Mouse (Mus musculus) heart, embryonic 14.5 days (tissue): ENCODE measurements around the gene Npat. TPM values are rescaled to one million over a fixed set of nuclear protein-coding genes. Genes with fewer than 3 reads are reported as not detected.

Source experiments
- ATAC-seq: fragments of 200-750 bp; cut with Nextera tagmentation; 2 replicates; pipeline ENCODE4 v1.8.0; 2017; ENCODE audit warnings: low read depth, moderate TSS enrichment; ENCODE audit not compliant: insufficient number of reproducible peaks, insufficient read depth, low FRiP score
- H3K27ac ChIP-seq, 2 experiments: fragments of 200-500 bp in 1 of 2; fragments of 300-500 bp in 1 of 2; sonication (generic) in 1 of 2; replicated peaks in 1 of 2; 2 replicates each; pipeline ENCODE4 v1.5.1; 2012 to 2014; ENCODE audit warnings: low read depth in 2 of 2, low read length in 2 of 2, control low read depth in 1 of 2, mild to moderate bottlenecking in 1 of 2, mixed read lengths in 1 of 2; ENCODE audit not compliant: control insufficient read depth in 1 of 2, insufficient read depth in 1 of 2
- H3K27me3 ChIP-seq: fragments of 300-500 bp; sonication (generic); 2 replicates; pipeline ENCODE4 v1.6.1; 2014; ENCODE audit warnings: mild to moderate bottlenecking, low read length, control low read depth; ENCODE audit not compliant: control insufficient read depth, insufficient read depth
- H3K36me3 ChIP-seq: fragments of 300-500 bp; sonication (generic); 2 replicates; pipeline ENCODE4 v1.6.1; 2014; ENCODE audit warnings: mild to moderate bottlenecking, control low read depth, low read length, mixed read lengths; ENCODE audit not compliant: control insufficient read depth, insufficient read depth
- H3K4me1 ChIP-seq, 2 experiments: fragments of 200-500 bp in 1 of 2; fragments of 300-500 bp in 1 of 2; sonication (generic) in 1 of 2; 2 replicates each; pipeline ENCODE4 v1.6.1; 2012 to 2014; ENCODE audit warnings: low read length in 2 of 2, control low read depth in 1 of 2, mixed read lengths in 1 of 2; ENCODE audit not compliant: control insufficient read depth in 2 of 2, insufficient read depth in 2 of 2
- H3K4me2 ChIP-seq: fragments of 300-500 bp; sonication (generic); 2 replicates; pipeline ENCODE4 v1.6.1; 2014; ENCODE audit warnings: mild to moderate bottlenecking, low read length
- H3K4me3 ChIP-seq, 2 experiments: fragments of 200-500 bp in 1 of 2; fragments of 300-500 bp in 1 of 2; sonication (generic) in 1 of 2; 2 replicates each; pipeline ENCODE4 v1.5.1; 2012 to 2014; ENCODE audit warnings: low read length in 2 of 2, mild to moderate bottlenecking in 2 of 2, control low read depth in 1 of 2, low read depth in 1 of 2, moderate library complexity in 1 of 2; ENCODE audit not compliant: control insufficient read depth in 1 of 2, insufficient read depth in 1 of 2
- H3K9ac ChIP-seq: fragments of 300-500 bp; sonication (generic); 2 replicates; pipeline ENCODE4 v1.6.1; 2014; ENCODE audit warnings: mild to moderate bottlenecking, low read length
- H3K9me3 ChIP-seq: fragments of 300-500 bp; sonication (generic); 2 replicates; pipeline ENCODE4 v1.6.1; 2016; ENCODE audit warnings: low read length, control low read depth; ENCODE audit not compliant: control insufficient read depth
- WGBS: fragments of 180-500 bp; shearing (Covaris S2); extraction: QIAGEN DNeasy Blood & Tissue Kit; methylation state at CpG from one replicate; pipeline ENCODE4 v1.1.7; 2014; 5-methylcytosine and 5-hydroxymethylcytosine counted together
- polyA plus RNA-seq: library from polyadenylated mRNA; unstranded; fragments of >200 nt; fragmentation: Nextera tagmentation; extraction: Ambion mirVana; gene quantifications from 2 replicates; pipeline ENCODE4 v1.2.1, GENCODE M21; 2014

Npat gene
- polyA plus RNA-seq, 1 experiment from 2014 or later = 14.1 TPM

- Histone ChIP-seq H3K4me2 (no peak overlapping the region), H3K4me3 (no peak overlapping the region), H3K36me3 (0 out of 2 replicates have a peak, but pooled peaks cover 5% of the 10 kb centered on the region), H3K27ac (peak overlapping the region in 1 of 2 experiments; percentile 19; a peak in 2 of 4 replicates), H3K4me1 (peaks cover 0 to 28% of the 10 kb centered on the region in 2 experiments; a peak in 3 of 4 replicates), H3K9ac (no peak overlapping the region), H3K9me3 (no peaks in the 10 kb centered on the region), H3K27me3 (no peaks in the 10 kb centered on the region)
- ATAC-seq = no peak
- WGBS = 77% methylated on average over 1 of the region's 1 CpGs
Observed at GRCm38 (mm10) chr9:53603384-53603783, 66.5 kb downstream of the Npat start.

- Histone ChIP-seq H3K9ac (no peak overlapping the region), H3K27me3 (no peaks in the 10 kb centered on the region), H3K4me3 (no peak overlapping the region), H3K27ac (peak overlapping the region in 1 of 2 experiments; percentile 19; a peak in 2 of 4 replicates), H3K36me3 (0 out of 2 replicates have a peak, but pooled peaks cover 3% of the 10 kb centered on the region), H3K4me2 (no peak overlapping the region), H3K4me1 (peaks cover 0 to 31% of the 10 kb centered on the region in 2 experiments; a peak in 3 of 4 replicates), H3K9me3 (no peaks in the 10 kb centered on the region)
- no peak for ATAC-seq
- WGBS = 59% methylated on average over 3 of the region's 3 CpGs
Observed at GRCm38 (mm10) chr9:53603849-53604248, 67.0 kb downstream of the Npat start.

GRCm38 (mm10) chr9:53604954-53605353 lies 68.1 kb downstream of the Npat start:
- Histone ChIP-seq H3K4me3 (no peak overlapping the region), H3K4me1 (peaks cover 4 to 36% of the 10 kb centered on the region in 2 experiments), H3K27me3 (no peaks in the 10 kb centered on the region), H3K27ac (no peak overlapping the region), H3K9me3 (no peaks in the 10 kb centered on the region), H3K4me2 (no peak overlapping the region), H3K36me3 (0 out of 2 replicates have a peak, but pooled peaks cover 3% of the 10 kb centered on the region), H3K9ac (no peak overlapping the region)
- 84% methylated on average over 5 of the region's 5 CpGs for WGBS
- ATAC-seq = no peak

- no peaks in the 10 kb centered on the region for H3K27me3 ChIP-seq
- ATAC-seq = no peak
Observed at GRCm38 (mm10) chr9:53607192-53607591, 70.3 kb downstream of the Npat start.

DNA sequence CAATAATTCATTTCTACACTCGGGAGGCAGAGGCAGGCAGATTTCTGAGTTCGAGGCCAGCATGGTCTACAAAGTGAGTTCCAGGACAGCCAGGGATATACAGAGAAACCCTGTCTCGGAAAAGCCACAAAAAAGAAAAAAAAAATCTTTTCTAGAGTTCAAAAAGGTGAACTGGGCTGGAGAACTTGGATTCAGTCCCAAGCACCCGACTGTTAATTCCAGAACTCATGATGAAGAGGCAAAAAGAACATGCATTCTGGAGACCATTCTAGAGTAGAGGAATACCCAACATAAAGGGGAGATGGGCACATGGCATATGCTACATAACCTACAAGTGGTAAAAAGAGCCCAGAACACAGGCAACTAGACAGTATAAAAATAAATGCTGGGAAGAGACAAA lies 71.0 kb downstream of the Npat start:
- Histone ChIP-seq H3K9ac (no peak overlapping the region), H3K4me1 (peaks cover 4 to 29% of the 10 kb centered on the region in 2 experiments), H3K36me3 (no peaks in the 10 kb centered on the region), H3K4me3 (no peak overlapping the region), H3K4me2 (no peak overlapping the region), H3K27ac (no peak overlapping the region), H3K9me3 (no peaks in the 10 kb centered on the region), H3K27me3 (no peaks in the 10 kb centered on the region)
- no peak for ATAC-seq
- 97% methylated on average over 4 of the region's 4 CpGs for WGBS

More at GRCm38 (mm10) chr9:53607192-53607591, 70.3 kb downstream of the Npat start:
- Histone ChIP-seq H3K9me3 (no peaks in the 10 kb centered on the region), H3K4me2 (no peak overlapping the region), H3K27ac (no peak overlapping the region), H3K4me1 (peaks cover 4 to 30% of the 10 kb centered on the region in 2 experiments), H3K4me3 (no peak overlapping the region), H3K9ac (no peak overlapping the region), H3K36me3 (0 out of 2 replicates have a peak, but pooled peaks cover 1% of the 10 kb centered on the region)
- WGBS = 88% methylated on average over 3 of the region's 3 CpGs

DNA sequence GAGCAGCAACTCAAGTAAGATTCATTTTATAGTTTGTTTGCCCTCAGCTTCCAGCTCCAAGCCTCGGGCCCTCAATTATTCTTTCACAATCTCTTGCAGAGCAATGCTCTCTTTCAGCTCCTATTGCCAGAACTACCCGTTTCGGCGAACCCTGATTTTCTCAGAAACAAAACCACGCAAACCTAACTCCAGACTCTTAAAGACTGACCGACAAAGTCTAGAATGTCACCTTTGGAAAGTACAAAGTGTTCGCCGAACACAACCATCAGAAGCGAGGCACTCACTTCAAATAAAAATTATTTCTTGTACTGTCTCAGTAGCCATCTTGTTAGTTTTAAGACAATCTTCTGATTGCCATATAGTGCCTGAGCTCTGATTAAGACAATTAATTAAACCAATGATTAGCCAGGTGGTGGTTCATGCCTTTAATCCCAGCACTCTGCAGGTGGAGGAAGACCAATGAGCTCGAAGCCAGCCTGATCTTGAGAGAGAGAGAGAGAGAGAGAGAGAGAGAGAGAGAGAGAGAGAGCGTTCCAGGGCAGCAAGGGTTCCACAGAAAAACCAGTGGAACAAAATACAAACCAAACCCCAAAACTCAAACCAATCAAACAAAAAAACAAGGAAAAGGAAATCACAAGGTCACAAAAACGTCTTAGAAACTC lies 72.6 kb downstream of the Npat start:
- Histone ChIP-seq H3K4me1 (peaks cover 4 to 16% of the 10 kb centered on the region in 2 experiments; a peak in 3 of 4 replicates), H3K4me3 (peak overlapping the region; percentile 69 to 88), H3K36me3 (0 out of 2 replicates have a peak, but pooled peaks cover 3% of the 10 kb centered on the region), H3K4me2 (peak overlapping the region; percentile 73), H3K27me3 (no peaks in the 10 kb centered on the region), H3K9ac (peak overlapping the region; percentile 88), H3K9me3 (no peaks in the 10 kb centered on the region), H3K27ac (peak overlapping the region; percentile 76 to 85)
- WGBS = 67% methylated on average over 12 of the region's 12 CpGs
- ATAC-seq = no peak

DNA sequence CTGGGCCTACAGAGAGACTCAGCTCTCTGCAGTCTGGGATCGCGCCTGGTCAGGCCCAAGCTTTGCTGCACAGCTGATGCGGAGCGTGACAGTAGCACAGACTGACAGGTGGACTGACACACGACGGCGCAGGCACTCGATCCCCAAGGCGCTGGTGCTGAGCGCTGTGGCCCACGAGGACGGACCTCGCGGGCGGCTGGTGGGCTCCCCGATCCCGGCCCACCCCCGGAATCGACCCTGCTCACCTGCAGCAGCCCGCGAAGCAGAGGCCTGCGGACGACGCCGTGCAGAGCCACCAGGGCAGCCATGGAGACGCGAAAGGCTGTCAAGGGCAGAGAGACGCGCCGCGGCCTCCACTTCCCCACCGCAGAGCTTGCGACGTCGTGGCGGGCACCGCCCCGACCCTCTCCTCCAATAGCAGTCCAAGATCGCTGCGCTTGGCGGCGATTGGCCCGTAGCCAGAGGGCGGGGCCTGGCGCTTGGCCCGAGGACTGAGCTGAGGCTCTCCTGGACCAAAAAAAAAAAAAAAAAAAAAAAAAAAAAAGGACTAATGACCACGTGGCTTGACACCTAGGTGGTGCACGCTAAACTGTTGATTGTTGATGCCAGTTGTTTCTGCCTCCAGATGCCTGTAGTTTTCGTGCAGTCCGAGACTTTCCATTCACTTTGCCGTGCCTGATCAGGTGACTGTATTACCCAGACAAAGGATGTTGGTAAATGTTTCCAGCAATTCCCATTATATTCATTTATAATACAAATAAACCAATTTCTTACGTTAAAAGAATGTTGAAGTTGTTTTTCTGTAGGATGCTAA lies 73.3 kb downstream of the Npat start, which contains the start of gene Acat1:
Gene Acat1, minus strand, starts transcription at position 415 of the 814 bp plus-strand sequence.
- no peaks in the 10 kb centered on the region for H3K27me3 ChIP-seq
- 3% methylated on average over 47 of the region's 52 CpGs for WGBS
- peak within 1 kb of the TSS; percentile 76 to 85 for H3K27ac ChIP-seq
- peak; percentile 94 for ATAC-seq
- no peaks in the 10 kb centered on the region for H3K9me3 ChIP-seq
- H3K4me3 ChIP-seq = peak within 1 kb of the TSS; percentile 69 to 88
- peaks cover 6 to 9% of the 10 kb centered on the region in 2 experiments for H3K4me1 ChIP-seq
- H3K36me3 ChIP-seq = peaks cover 3% of the 10 kb centered on the region; the same call in 1 of the 2 replicates
- H3K4me2 ChIP-seq = peak within 1 kb of the TSS; percentile 73
- peak within 1 kb of the TSS; percentile 88 for H3K9ac ChIP-seq
